Mouse (Mus musculus) adipose tissue, adult 10 weeks (tissue): Measurements from ENCODE around the gene Grasp. TPM values are rescaled to one million over a fixed set of nuclear protein-coding genes. Genes with fewer than 3 reads are reported as not detected.

Experiments
- polyA plus RNA-seq: library from polyadenylated mRNA; stranded (reverse); fragments of 350-450 nt; fragmentation: Illumina TruSeq; extraction: RNeasy Lipid Tissue Mini Kit (QIAGEN cat#74804); gene quantifications from one replicate; pipeline ENCODE4 v1.2.3, GENCODE M21; 2014; ENCODE audit warnings: low read depth, low replicate concordance

The Grasp gene
- 4.1 TPM for polyA plus RNA-seq

DNA sequence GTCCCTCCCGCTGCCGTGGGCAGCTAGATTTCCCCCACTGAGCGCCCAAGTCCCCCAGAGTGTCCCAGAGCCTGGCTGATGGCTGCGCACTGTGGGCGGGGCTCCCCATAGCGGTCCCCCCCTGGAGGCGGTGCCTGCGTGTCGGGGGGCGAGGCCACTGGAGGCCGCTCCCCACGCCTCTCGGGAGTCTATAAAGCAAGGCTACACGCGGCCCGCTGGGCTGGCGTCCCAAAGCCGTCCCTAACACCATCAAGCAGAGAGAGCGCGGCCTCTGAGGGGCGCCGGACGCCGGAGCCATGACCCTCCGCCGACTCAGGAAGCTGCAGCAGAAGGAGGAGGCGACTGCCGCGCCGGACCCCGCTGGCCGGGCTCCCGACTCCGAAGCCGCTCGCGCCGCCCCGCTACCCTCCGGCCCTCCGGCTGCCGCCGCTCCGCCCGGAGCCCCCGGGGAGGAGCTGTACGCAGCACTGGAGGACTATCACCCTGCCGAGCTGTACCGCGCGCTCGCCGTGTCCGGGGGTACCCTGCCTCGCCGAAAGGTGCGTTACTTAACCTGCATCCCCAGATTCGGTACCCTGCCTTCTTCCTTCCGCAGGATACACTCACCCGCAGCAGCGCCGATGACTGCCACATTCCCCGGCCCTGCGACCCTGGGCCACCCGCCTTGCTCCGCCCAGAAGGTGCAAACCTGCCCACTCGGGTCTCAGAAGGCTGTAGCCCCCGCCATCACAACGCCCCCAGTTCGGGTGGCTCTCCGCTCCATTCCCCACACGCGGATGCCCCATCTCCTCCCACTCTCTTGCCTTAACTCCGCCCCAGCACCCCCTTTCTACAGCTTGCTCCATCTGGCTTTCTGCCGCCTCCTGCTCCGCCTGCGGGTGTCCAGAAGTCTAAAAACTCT, at the start of gene Grasp:
TSS of gene Grasp (plus strand) at position 183 of the 901 bp plus-strand sequence.

DNA sequence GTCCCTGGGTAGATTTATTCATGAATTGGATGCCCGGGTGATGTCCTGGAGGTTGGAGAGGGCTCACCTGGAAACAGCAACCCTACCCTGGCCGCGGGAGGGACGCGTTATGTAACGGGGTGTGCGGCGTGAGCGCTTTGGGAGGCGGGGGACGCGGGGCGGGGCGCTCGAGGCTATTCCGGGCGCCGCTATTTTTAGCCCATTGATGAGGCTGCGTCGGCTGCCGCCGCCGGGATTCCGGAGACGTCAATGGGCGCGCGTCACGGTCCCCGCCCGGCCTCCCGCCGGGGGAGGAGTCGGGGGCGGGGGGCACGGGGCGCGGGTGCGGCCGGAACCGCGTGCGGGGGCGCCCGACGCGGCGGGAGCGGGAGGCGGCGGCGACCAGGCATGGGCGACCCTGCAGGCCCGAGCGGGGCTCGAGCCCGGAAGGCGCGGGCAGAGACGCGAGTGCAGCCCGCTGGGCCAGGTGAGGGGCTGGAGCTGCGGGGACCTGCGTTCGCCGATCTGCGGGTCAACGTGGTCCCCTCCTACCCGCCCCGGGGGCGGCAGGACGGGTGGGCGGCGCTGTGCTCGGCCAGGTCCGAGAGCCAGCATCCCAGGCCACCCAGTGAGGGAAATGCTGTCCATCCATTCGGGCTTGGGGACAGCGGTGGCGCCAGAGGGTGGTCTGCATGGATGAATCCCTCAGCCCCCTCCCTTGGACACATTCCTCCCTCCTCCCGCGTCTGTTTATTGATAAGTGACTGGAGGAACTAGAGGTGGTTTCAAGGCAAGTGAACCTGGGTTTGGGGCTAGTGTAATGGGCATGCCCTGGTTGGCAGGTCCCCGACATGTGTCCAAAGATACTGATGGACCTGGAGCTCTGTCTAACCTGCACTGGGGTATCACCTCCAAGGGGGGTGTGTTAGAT, 30.2 kb downstream of the Grasp start, which contains the start of gene Nr4a1:
TSS of gene Nr4a1 (plus strand) at position 384 of the 910 bp plus-strand sequence.

Other genes starting within 250 kb of the Grasp start
- gene Gm47841, start 176.8 kb upstream of the Grasp start, polyA plus RNA-seq = 0.72 TPM
- gene Fignl2, start 145.6 kb upstream of the Grasp start, polyA plus RNA-seq = 3.7 TPM
- not detected for gene Ankrd33, start 108.4 kb upstream of the Grasp start, polyA plus RNA-seq
- gene Acvrl1, start 95.7 kb upstream of the Grasp start, polyA plus RNA-seq = 26.2 TPM
- gene Acvr1b, start 50.1 kb upstream of the Grasp start, polyA plus RNA-seq = 25.3 TPM
- gene Nr4a1, start 30.1 kb downstream of the Grasp start, polyA plus RNA-seq = 34.9 TPM
- gene Atg101, start 60.1 kb downstream of the Grasp start, polyA plus RNA-seq = 23.9 TPM
- gene 6030408B16Rik, start 69.0 kb downstream of the Grasp start, polyA plus RNA-seq = 3.1 TPM
- gene Krt80, start 146.0 kb downstream of the Grasp start, polyA plus RNA-seq = 5.3 TPM
- 24.7 TPM for gene Krt7, start 186.9 kb downstream of the Grasp start, polyA plus RNA-seq
- gene Krt87, start 214.6 kb downstream of the Grasp start, polyA plus RNA-seq = not detected
- gene Krt88, start 223.6 kb downstream of the Grasp start, polyA plus RNA-seq = 3.5 TPM
- not detected for gene Krt81, start 239.6 kb downstream of the Grasp start, polyA plus RNA-seq
- gene Krt86, start 249.3 kb downstream of the Grasp start, polyA plus RNA-seq = not detected